Mouse (Mus musculus): ENCODE measurements around the gene Lpin2. TPM values are rescaled to one million over a fixed set of nuclear protein-coding genes. Genes with fewer than 3 reads are reported as not detected.

Gene Lpin2
- total RNA-seq, 4 experiments from 2014 or later, result 1.6 to 4.9 (median 3.3) TPM

DNA sequence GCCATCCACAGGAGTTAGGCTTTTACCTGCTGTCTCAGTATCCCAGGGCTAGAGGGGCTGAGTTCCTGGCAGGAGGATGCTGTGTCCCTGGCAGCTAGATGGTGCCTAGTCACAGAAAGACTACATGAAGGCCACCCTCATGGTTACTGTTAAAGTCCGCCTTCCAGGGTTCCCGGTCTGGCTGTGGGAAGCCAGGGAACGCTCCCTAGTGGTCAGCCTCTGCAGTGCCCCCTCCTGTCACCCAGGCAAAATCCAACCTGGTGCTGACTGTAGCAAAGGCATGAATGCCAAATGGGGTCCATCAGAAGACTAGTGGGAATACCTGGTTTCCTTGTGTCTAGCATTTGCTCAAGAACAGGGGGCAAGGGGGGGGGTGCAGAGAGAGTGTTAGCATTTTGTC is 78.3 kb downstream of the Lpin2 start:
- no peak for DNase-seq (ENCODE audit: low spot score in 2 of 2)

DNA sequence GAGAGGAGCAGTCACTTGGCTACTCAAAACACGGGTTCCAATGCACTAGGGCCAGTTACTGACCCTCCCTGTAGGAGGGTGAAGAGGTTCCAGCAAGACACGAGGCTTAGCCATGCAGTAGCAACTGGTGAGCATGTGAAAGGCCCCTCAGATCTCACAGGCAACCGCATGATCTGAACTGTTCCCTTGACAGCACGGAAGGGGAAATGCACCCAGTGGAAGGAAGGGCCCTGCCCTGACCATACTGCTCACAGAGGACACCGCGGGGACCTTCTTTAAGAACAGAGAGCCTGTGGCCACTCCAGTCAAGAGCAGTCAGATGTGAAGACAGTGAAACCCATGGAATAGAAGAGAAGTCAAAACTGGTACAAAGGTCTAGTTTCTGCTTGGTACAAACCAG is 80.8 kb downstream of the Lpin2 start:
- no peak for DNase-seq (ENCODE audit: low spot score in 2 of 2)

DNA sequence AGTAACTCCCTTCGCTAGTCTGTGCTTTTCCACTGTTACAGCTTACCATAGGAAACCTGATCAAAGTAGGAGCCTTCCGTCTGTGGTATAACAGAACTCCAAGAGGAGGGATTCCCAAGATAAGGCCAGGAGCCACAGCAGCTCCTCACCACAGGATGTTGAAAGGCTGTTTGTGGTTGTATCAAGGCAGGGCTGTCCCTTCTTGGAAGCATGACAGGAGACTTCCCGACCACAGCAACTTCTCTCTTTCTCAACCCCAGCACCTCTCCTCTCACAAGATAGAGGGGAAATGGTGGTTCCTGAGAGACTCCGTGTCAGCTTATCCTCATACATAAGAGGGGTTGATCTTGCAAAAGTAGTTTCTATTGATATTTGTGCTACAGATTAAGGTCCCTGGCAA is 82.4 kb downstream of the Lpin2 start:
- DNase-seq (ENCODE audit: low spot score in 2 of 2), result no peak

DNA sequence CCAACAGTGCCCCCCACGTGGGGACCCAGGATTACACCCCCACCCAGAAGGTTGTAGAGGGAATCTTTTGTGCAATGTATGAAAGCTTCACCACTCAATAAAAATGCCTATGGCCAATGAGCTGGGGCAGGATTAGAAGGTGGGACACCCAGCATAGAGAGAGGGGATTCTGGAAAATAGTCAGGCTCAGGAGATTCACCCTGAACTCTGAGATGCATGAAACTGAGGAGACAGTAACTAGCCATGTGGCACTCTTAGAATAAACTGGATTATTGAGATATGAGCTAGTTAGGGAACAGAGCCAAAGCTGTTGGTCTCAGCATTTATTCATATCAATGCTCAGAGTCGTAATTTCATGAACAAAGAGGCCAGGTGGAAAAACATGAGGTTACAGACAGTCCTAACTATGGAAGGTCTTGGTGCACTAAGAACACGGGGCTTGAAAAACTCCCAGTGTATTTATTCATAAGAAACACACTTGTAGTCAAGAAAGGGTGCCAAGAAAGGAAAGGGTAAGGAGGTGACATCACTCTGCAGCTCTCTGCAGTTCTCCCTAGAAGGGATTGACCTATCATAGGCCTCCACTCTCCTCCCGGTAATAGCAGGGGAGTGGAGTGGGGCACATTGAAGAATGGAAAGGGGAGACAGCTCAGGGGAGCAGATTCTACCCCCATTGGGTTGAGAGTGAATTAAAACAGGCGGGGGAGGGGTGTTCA is 83.1 kb downstream of the Lpin2 start:
- no peak for DNase-seq (ENCODE audit: low spot score in 2 of 2)

DNA sequence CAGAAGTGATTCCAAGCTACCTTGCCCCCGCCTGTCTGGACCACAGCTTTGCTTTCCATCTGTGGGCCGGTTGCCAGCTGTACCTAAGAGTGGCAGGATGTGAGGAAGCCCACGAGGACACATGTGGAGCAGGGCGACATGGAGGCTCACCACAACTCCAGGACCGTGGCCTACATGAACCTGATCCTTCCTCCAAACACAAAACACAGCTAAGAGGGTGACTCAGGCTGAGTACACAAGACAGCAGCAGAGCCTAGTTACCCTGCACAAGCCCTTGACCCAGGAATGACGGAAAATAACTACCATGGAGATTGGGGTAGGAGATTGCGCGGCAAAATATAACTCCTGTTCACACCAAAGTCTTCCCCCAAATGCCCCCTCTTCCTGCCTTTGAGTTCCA is 85.0 kb downstream of the Lpin2 start:
- no peak for DNase-seq (ENCODE audit: low spot score in 2 of 2)

DNA sequence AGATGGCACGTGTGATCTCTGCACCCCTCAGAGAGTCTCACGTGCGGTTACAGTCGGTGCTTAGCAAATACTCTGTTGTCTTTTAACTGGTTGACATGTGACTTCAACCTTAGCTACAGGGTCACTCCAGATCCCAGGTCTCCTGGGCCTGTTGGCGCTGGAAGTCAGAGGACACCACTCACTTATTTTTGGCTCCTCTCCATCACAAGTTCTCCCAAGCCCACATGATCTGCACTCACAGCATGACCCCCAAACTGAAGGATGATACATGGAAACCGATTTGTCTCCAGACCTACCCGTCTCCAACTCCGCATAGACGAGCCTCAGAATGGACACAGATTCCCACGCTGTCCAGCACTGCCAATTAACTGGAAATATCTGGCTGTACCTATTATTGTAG is 85.8 kb downstream of the Lpin2 start:
- DNase-seq (ENCODE audit: low spot score in 2 of 2), result no peak

DNA sequence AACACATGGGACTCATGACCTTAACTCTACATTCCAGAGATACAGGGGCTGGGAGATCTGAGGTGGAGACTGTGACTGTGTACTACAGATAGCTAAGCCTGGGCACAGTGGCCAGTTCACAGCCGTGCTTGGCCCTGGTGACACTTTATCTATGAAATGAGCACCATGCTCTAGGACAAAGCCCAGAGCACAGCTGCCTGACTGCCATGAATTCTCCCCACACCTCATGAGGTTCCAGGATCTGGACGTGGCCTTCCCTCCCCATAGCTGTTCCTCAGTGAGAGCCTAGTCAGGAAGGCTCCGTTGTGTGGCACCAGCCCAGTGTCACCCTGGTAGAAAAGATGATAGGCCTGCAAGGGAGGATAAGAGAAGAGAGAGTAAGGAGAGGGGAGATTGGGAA is 86.2 kb downstream of the Lpin2 start:
- no peak for DNase-seq (ENCODE audit: low spot score in 2 of 2)

DNA sequence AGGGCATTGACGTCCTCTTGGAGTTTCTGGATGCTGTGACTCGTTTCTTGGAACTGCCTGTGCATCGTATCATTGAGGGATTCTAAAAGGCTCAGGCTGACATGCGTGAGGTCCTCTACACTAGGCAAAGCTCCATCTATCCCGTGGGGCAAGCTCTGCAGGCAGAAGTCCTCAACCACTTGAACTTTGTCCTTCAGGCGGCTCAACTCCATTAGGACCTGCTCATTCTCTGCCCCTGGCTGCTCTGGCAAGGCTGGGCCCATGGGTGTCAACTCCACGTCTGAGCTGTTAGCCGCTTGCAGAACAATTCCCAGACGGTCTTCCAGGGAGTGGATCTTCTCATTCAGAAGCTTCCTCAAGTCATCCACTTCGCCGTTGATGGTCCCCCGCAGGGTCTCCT is 91.5 kb downstream of the Lpin2 start:
- DNase-seq (ENCODE audit: low spot score in 2 of 2), result no peak

DNA sequence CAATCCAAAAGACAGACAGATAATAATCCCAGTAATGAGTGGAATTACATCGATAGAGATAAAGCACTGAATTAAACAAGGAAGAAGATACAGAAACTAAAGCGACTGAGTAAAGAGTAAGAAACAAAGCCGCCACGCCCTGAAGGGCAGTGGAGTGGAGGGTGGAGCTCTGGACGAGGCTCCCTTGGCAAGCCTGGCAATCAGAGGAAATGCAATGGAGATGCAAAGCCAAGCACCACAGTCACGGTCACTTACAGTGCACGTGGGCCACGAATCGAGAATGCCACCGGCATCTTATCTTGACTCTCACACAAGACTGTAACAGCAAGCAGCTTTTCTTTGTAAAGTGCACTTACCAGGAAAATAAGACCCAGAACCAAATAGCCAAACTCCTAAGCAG is 94.4 kb downstream of the Lpin2 start:
- DNase-seq (ENCODE audit: low spot score in 2 of 2), result no peak

DNA sequence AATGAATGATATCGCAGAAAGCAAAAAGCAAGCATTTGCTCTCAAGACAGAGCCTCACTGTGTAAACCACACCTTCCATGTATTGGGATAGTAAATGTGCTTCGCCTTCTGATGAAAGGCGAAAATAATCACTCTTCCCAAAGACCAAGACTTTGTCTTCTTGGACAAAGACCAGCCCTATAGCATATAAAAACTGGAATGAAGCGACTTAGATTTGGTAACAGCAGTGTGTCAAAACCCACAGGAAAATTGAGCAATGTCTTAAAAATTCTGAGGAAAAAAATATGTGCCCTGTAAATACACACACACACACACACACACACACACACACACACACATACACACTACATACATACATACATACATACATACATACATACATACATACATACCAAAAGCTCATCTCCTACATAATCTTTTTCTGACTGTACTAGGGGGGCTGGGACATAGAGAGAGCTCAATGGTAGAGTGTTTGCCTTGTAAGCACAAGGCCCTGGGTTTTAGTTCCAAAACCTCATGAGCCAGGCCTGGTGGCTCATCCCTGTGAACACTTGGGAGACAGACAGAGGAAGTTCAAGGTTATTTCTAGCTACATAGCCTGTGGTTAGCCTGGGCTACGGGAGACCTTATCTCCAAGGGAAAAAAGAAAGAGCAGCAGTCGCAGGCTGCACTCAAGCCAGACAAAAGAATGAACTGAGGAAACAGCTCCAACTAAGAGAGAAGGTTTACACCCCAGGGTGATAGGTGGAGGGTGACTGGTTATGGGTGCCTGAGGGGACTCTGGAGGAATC is 95.5 kb downstream of the Lpin2 start:
- DNase-seq (ENCODE audit: low spot score in 2 of 2), result no peak

DNA sequence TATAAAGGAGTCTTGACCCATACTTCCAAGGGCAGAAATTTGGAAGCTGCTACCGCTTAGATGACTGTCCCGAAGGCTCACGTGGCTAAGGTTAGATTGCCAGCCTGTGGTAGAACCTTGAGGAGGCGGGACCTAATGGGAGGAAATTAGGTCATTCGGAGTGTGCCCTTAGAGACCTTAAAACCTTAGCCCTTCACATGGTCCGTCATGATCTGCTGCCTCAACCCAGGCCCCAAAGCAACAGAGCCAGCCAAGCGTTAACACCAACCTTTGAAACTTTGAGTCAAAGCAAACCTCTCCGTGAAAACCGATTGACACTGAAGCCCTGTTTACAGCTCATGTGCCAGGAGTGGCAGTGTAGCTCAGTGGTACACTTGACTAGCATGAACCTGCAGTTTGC is 100.4 kb downstream of the Lpin2 start:
- DNase-seq (ENCODE audit: low spot score in 2 of 2), result no peak

DNA sequence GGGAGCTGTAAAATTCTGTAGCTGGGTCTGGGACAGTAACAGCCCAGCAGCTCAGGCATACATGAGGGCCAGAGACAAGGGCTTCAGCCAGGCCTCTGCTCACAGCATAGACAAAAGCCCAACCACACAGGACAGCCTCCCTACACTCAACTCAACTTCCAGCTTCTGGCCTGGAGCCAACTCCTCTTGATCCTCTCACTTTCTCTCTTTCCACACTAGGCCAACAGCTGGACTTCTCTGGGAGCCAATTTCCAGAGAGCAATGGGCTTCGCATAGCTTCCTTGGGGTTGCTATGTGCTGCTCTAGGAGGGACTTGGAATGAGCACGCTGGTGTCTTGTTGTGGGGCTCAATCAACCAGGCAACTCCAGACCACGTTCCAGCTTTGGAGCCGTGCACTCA is 100.9 kb downstream of the Lpin2 start:
- peak; percentile 32 to 64 for DNase-seq (ENCODE audit: low spot score in 2 of 2)

DNA sequence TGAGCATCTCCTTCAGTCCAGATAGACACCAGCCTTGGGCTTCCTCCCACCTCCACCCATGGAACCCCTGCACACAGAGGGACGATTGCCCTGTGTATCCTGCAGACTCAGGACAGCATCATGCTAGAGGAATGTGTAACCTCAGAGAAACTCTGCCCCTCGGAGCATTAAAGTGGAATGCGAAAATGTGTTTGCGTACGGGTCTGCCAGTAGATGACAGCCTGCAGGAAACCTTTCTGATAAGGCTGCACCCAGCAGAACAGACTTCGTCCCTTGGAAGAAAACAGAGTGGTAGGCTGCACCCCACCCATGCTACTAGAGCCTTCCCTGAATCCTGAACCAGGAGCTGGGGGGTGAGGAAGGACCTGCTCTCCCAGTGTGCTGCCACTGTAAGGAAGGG is 102.5 kb downstream of the Lpin2 start:
- no peak for DNase-seq (ENCODE audit: low spot score in 2 of 2)

DNA sequence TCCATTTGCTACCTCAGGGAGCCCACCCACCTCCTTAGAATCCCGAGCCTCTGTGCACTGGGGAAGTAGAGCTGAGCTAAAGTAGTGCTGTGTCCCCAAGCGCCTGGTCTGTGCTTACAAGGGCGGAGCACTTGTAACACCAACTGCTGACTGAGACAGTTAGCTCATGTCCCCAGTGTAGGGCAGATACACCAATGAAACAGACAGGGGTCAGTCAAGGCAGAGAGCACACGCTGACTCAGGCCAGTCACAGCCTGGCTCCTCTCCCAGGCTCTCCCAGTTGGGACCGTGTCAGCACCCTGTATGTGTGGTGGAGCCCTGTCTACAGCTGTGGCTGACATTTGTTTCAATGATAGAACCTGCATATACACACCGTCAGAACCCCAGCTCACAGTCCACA is 103.6 kb downstream of the Lpin2 start:
- peak; percentile 45 to 59 for DNase-seq (ENCODE audit: low spot score in 2 of 2)

DNA sequence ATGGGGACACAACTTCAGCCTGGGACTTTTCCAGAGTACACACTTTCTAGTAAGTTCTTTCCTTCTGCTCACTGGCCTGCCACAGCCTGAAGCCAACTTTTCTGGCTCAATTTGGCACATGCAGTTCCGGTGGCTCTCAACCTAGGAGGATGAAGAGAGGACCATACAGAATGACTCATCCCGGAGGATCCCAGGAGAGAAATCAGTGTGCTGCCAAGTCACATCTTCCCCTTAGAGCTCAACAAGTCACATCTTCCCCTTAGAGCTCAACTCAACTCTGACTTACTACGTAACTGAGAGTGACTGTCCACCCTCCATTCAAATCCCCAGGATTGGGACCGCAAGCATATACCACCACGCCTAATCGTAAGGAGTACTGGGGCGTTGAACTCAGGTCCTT is 105.2 kb downstream of the Lpin2 start:
- DNase-seq (ENCODE audit: low spot score in 2 of 2), result no peak

DNA sequence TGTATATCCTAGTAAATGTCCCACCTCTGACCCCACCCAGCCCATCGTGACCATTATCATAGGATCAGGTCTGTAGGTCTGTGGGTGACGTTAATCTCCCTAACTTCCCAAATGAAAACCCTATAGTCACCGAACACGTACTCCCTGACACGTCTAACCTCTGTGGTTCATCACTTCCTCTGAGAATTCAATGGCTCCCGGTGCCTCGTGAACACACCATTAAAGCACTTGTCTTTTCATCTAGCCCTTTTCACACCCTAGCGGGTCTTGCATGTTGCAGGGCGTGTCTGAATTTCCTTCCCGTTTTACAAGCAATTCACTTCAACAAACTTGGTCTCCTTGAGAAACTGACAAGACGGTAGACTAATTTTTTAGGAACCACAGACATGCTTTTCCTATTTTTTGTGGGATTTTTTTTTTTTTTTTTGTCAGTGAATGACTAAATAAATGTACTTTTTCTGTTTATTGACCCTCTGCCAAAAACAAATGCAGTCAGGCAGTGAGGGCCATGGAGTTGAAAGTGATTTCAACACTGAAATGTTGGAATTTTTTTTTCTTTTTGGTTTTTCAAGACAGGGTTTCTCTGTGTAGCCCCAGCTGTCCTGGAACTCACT is 105.9 kb downstream of the Lpin2 start:
- DNase-seq (ENCODE audit: low spot score in 2 of 2), result no peak

DNA sequence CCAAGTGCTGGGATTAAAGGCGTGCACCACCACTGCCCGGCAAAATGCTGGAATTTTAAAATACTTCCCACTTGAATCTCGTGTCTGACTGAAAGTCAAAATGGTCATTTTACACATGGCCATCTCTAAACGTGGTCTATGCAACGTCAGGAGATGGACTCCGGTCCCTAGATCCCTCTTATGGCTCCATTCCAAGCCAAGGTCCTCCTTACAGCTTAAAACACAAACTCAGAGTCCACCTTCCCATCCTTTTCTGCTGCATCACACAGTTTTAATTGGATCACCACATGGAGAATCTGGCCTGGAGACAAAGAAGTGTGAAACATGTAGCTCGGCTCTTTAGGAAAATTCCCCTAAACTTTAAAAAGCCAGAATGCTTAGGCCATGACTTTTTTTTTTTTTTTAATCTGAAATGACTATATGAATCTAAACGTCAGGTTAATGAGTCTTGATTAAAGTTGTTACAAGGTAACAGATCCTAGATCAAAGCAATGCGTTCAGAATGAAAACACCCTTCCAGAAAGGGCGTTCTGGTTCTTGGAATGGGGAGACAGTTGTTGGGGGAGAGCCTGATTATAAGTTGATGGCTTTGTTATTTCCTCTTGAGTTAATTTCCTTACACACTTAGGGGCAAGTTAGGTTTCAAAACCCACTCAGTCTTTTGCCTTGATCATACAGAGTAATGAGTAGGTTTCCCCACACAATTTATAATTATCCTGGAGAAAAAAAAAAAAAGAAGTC is 106.6 kb downstream of the Lpin2 start:
- no peak for DNase-seq (ENCODE audit: low spot score in 2 of 2)

DNA sequence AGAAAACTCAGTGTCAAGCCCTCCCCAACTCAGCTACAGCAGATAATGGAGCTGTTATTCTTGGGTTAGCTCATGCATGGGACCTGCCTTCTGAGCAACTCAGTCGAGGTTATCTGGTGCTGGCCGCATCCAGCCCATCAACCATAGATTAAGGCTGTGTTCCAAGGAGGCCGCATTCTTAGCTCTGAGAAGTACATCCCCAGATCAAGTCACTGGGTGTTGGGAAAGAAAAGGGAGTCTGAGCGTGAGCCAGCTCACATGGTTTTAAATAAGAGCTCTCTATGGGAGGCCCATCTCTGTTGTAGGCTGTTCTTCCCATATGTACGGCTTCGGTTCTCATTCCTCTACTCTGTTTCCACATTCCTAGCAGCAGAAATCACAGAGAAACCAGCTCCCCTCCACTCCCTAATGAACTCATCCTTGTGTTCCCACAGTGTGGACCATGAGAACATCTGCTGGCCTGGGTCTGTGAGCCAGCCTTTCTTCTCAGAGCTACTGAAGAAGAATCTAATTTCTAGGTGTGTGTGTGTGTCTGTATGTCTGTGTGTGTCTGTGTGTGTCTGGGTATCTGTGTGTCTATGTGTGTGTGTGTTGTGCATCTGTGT is 107.3 kb downstream of the Lpin2 start:
- no peak for DNase-seq (ENCODE audit: low spot score in 2 of 2)

DNA sequence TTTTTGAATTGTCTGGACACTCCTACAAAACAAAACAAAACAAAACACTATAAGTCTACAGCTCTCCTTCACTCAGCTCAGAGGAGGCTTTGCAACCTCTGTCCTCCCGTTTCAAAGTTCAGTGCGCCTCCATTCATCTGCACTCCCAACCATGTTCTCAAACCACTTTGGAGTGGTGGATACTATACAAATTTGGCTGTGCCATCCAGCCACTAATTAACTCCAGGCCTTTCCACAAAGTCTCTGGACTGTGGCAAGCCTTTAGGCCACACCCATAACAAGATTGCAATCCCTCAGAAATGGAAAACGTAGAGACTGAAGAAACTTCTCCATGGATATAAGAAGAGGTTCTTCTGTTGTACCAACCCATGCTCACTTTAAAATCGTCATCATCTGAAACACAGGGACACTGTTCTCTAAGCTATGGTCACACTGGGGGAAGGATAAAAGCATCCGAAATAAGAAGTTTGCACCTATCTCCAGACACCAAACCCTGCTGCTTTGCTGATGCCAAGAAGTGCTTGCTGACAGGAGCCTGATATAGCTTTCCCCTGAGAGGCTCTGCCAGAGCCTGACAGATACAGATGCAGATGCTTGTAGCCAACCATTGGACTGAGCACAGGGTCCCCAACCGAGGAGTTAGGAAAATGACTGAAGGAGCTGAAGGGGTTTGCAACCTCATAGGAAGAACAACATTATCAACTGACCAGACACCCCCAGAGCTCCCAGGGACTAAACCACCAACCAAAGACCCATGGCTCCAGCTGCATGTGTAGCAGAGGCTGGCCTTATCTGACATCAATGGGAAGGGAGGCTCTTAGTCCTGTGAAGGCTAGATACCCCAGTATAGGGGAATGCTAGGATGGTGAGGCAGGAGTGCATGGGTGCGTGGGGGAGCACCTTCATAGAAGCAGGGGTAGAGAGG is 108.4 kb downstream of the Lpin2 start:
- no peak for DNase-seq (ENCODE audit: low spot score in 2 of 2)

DNA sequence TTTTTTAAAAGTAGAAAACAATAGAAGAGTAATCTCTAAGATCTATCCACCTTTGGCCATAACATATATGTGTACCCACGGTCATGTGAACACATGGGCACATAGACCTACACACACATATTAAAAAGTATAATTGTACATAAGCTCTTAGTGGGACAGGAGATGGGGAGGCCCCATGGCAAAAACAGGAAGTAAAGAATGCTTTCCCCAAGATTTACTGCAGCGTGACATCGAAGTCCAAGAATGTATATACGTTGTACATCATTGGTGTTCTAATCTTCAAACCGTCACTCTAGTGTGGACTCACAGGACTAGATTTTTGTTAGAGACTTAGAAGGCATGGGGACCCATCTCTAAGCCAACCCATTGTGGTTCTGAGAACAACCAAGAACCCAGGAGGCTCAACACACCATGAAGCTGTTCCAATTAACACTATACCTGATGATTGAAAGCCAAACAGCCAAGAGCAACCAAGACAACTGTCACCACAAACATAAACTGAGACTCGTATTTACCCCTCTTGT is 109.6 kb downstream of the Lpin2 start:
- DNase-seq (ENCODE audit: low spot score in 2 of 2), result no peak
